Mouse (Mus musculus) neural tube, embryonic 14.5 days (tissue): ENCODE measurements around the gene Ppm1m. TPM values are rescaled to one million over a fixed set of nuclear protein-coding genes. Genes with fewer than 3 reads are reported as not detected.
A peak's percentile ranks its signal among the peaks of the same experiment; 100 is the strongest.

Source experiments
- ATAC-seq: fragments of 200-750 bp; cut with Nextera tagmentation; 2 replicates; pipeline ENCODE4 v1.8.0; 2017; ENCODE audit warnings: low read depth, mild to moderate bottlenecking, moderate TSS enrichment, moderate library complexity
- H3K27ac ChIP-seq: fragments of 300-500 bp; sonication (generic); 2 replicates; pipeline ENCODE4 v1.5.1; 2014; ENCODE audit warnings: low read depth, mild to moderate bottlenecking, control low read depth, low read length, moderate library complexity, mixed read lengths
- H3K27me3 ChIP-seq: fragments of 300-500 bp; sonication (generic); 2 replicates; pipeline ENCODE4 v1.6.1; 2014; ENCODE audit warnings: low read length; ENCODE audit not compliant: control insufficient read depth, insufficient read depth
- H3K36me3 ChIP-seq: fragments of 300-500 bp; sonication (generic); 2 replicates; pipeline ENCODE4 v1.6.1; 2014; ENCODE audit warnings: low read length, mixed read lengths; ENCODE audit not compliant: control insufficient read depth, insufficient read depth
- H3K4me1 ChIP-seq: fragments of 300-500 bp; sonication (generic); 2 replicates; pipeline ENCODE4 v1.6.1; 2014; ENCODE audit warnings: low read length; ENCODE audit not compliant: control insufficient read depth, insufficient read depth
- H3K4me2 ChIP-seq: fragments of 300-500 bp; sonication (generic); 2 replicates; pipeline ENCODE4 v1.6.1; 2014; ENCODE audit warnings: mild to moderate bottlenecking, low read depth, low read length, control low read depth
- H3K4me3 ChIP-seq: fragments of 300-500 bp; sonication (generic); 2 replicates; pipeline ENCODE4 v1.5.1; 2014; ENCODE audit warnings: low read depth, low read length, control low read depth, mixed read lengths
- H3K9ac ChIP-seq: fragments of 300-500 bp; sonication (generic); replicated peaks from 2 replicates; pipeline ENCODE4 v1.6.1; 2014; ENCODE audit warnings: low read depth, mild to moderate bottlenecking, control low read depth, low read length, mixed read lengths
- H3K9me3 ChIP-seq: fragments of 300-500 bp; sonication (generic); 2 replicates; pipeline ENCODE4 v1.6.1; 2016; ENCODE audit warnings: low read length; ENCODE audit not compliant: control insufficient read depth
- WGBS: fragments of 180-500 bp; shearing (Covaris S2); extraction: QIAGEN DNeasy Blood & Tissue Kit; methylation state at CpG from one replicate; pipeline ENCODE4 v1.1.7; 2014; 5-methylcytosine and 5-hydroxymethylcytosine counted together
- polyA plus RNA-seq: library from polyadenylated mRNA; unstranded; fragments of >200 nt; fragmentation: Nextera tagmentation; extraction: Ambion mirVana; gene quantifications from 2 replicates; pipeline ENCODE4 v1.2.1, GENCODE M21; 2014

The Ppm1m gene
- polyA plus RNA-seq, 1 experiment from 2014 or later: 11.1 TPM

GRCm38 (mm10) chr9:106179964-106180363 is 19.6 kb downstream of the Ppm1m start:
- H3K4me1 ChIP-seq: 0 out of 2 replicates have a peak, but pooled peaks cover 4% of the 10 kb centered on the region
- 89% methylated on average over 3 of the region's 3 CpGs for WGBS
- H3K9me3 ChIP-seq: no peaks in the 10 kb centered on the region
- H3K27me3 ChIP-seq: no peaks in the 10 kb centered on the region
- no peak overlapping the region for H3K4me2 ChIP-seq
- no peak overlapping the region for H3K9ac ChIP-seq
- no peak overlapping the region for H3K4me3 ChIP-seq
- no peak for ATAC-seq
- H3K36me3 ChIP-seq: peaks cover 63% of the 10 kb centered on the region
- no peak overlapping the region for H3K27ac ChIP-seq

DNA sequence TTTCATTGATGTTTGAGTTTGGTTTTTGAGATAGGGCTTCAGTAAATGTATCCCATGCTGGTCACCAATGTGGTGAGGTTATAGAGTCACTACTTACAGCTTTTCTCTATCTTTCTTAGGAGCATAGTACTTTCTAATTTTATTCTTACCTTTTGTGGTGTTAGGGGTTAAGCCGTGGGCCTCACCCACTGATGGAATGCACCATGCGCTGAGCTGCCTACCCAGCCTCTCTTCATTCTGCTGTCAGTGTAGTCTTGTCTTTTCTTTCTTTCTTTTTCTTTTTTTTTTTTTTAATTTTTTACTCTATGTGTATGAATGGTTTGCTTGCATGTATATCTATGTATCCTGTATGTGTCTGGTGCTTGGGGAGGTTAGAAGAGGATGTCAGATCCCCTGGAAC is 20.1 kb downstream of the Ppm1m start:
- Histone ChIP-seq H3K9ac (no peak overlapping the region), H3K36me3 (peaks cover 59% of the 10 kb centered on the region), H3K9me3 (no peaks in the 10 kb centered on the region), H3K27ac (no peak overlapping the region), H3K27me3 (no peaks in the 10 kb centered on the region), H3K4me1 (0 out of 2 replicates have a peak, but pooled peaks cover 9% of the 10 kb centered on the region), H3K4me3 (no peak overlapping the region), H3K4me2 (no peak overlapping the region)
- WGBS: 94% methylated on average over 2 of the region's 2 CpGs
- no peak for ATAC-seq

DNA sequence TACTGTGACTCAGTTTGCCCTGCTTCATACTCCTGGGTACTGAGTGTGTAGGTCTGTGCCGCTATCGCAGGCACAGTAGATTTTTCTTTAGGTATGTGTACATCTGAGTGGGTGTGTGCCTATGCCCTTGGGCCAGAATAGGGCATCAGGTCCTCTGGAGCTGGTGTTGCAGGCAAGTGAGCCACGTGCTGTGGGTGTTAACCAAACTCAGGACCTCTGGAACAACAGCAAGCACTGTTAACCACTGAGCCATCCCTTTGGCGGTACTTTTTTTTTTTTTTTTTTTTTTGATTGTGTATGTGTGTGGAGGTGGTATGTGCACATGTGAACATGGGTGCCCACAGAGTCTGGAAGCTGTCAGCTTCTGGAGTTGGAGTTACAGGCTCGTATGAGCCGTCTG is 21.7 kb downstream of the Ppm1m start:
- Histone ChIP-seq H3K36me3 (peaks cover 43% of the 10 kb centered on the region), H3K4me1 (peaks cover 24% of the 10 kb centered on the region)
- 89% methylated on average over 6 of the region's 6 CpGs for WGBS

DNA sequence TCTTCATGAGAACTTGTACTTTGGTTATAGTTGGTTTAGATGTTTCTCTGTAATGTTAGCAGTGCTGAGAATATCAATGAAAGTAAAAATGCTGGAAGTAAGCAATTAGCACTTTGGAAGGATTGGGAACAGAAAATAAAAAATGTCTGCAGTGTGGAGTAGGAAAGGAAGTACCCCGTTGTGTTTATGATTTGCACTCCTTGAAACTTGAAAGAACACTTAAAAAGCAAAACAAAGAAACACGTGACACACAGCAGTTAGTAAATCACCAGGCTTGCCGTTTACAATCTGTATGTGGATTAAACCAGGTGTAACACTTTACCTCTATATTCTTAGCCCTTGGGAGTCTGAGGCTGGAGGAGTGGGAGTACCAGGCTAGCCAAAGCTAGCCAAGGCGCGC is 22.8 kb downstream of the Ppm1m start:
- no peaks in the 10 kb centered on the region for H3K9me3 ChIP-seq
- H3K4me1 ChIP-seq: peaks cover 29% of the 10 kb centered on the region
- 73% methylated on average over 5 of the region's 5 CpGs for WGBS
- H3K9ac ChIP-seq: no peak overlapping the region
- no peak overlapping the region for H3K4me2 ChIP-seq
- H3K36me3 ChIP-seq: peaks cover 36% of the 10 kb centered on the region
- H3K4me3 ChIP-seq: no peak overlapping the region
- ATAC-seq: no peak
- H3K27me3 ChIP-seq: no peaks in the 10 kb centered on the region
- H3K27ac ChIP-seq: no peak overlapping the region

More for the DNA sequence above, 21.7 kb downstream of the Ppm1m start:
- ATAC-seq: no peak
- Histone ChIP-seq H3K4me2 (no peak overlapping the region), H3K4me3 (no peak overlapping the region), H3K27ac (no peak overlapping the region), H3K9me3 (no peaks in the 10 kb centered on the region), H3K27me3 (no peaks in the 10 kb centered on the region), H3K9ac (no peak overlapping the region)

- Histone ChIP-seq H3K4me2 (no peak overlapping the region), H3K4me1 (peaks cover 29% of the 10 kb centered on the region), H3K27ac (no peak overlapping the region), H3K4me3 (no peak overlapping the region), H3K9ac (no peak overlapping the region), H3K9me3 (no peaks in the 10 kb centered on the region), H3K27me3 (no peaks in the 10 kb centered on the region), H3K36me3 (peaks cover 25% of the 10 kb centered on the region)
- 85% methylated on average over 3 of the region's 3 CpGs for WGBS
- no peak for ATAC-seq
Measured at GRCm38 (mm10) chr9:106175552-106176200, 23.9 kb downstream of the Ppm1m start.

DNA sequence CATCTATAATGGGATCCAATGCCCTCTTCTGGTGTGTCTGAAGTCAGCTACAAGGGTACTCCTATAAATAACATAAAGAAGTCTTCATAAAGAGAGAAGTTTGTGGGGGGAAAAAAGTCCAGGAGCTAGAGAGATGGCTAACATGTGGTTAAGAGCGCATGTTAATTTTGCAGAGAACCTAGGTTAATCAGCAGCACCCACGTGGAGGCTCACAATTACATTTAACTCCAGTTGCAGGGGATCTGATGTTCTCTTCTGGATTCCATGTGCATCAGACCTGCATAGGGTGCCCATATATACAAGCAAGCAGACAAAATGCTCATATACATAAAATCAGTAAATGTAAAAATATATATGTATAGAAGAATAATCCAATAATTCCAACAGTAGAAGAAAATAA is 26.2 kb downstream of the Ppm1m start:
- Histone ChIP-seq H3K9me3 (no peaks in the 10 kb centered on the region), H3K36me3 (peaks cover 15% of the 10 kb centered on the region), H3K27ac (no peak overlapping the region), H3K4me1 (peaks cover 34% of the 10 kb centered on the region), H3K9ac (no peak overlapping the region), H3K4me2 (peak overlapping the region; percentile 72), H3K4me3 (peak overlapping the region; percentile 9; the same call in 1 of the 2 replicates), H3K27me3 (no peaks in the 10 kb centered on the region)
- ATAC-seq: no peak
- WGBS: 71% methylated on average over 2 of the region's 2 CpGs

- Histone ChIP-seq H3K9ac (no peak overlapping the region), H3K9me3 (no peaks in the 10 kb centered on the region), H3K27me3 (no peaks in the 10 kb centered on the region), H3K4me2 (peak overlapping the region; percentile 72), H3K36me3 (peaks cover 9% of the 10 kb centered on the region), H3K4me3 (peak overlapping the region; percentile 90), H3K27ac (no peak overlapping the region), H3K4me1 (peaks cover 34% of the 10 kb centered on the region)
- 33% methylated on average over 3 of the region's 3 CpGs for WGBS
- no peak for ATAC-seq
Measured at GRCm38 (mm10) chr9:106172527-106172926, 27.0 kb downstream of the Ppm1m start.

GRCm38 (mm10) chr9:106171346-106172158 is 28.0 kb downstream of the Ppm1m start:
- Histone ChIP-seq H3K9me3 (no peaks in the 10 kb centered on the region), H3K4me2 (peak overlapping the region; percentile 72), H3K27me3 (no peaks in the 10 kb centered on the region), H3K4me3 (peak overlapping the region; percentile 90), H3K4me1 (peaks cover 34% of the 10 kb centered on the region), H3K36me3 (no peaks in the 10 kb centered on the region), H3K9ac (peak overlapping the region; percentile 95), H3K27ac (peak overlapping the region; percentile 98)
- 1% methylated on average over 30 of the region's 30 CpGs for WGBS
- ATAC-seq: peak; percentile 71
